Mouse (Mus musculus) ES-Bruce4 (cell line): ENCODE measurements around the gene Stat5b.

Experiments used
- CTCF ChIP-seq: IDR thresholded peaks from one replicate; pipeline ENCODE4 v1.8.1; 2011; ENCODE audit warnings: low read depth, low read length
- POLR2A ChIP-seq: IDR thresholded peaks from one replicate; pipeline ENCODE4 v1.8.1; 2011; ENCODE audit warnings: low read length; ENCODE audit not compliant: insufficient read depth

DNA sequence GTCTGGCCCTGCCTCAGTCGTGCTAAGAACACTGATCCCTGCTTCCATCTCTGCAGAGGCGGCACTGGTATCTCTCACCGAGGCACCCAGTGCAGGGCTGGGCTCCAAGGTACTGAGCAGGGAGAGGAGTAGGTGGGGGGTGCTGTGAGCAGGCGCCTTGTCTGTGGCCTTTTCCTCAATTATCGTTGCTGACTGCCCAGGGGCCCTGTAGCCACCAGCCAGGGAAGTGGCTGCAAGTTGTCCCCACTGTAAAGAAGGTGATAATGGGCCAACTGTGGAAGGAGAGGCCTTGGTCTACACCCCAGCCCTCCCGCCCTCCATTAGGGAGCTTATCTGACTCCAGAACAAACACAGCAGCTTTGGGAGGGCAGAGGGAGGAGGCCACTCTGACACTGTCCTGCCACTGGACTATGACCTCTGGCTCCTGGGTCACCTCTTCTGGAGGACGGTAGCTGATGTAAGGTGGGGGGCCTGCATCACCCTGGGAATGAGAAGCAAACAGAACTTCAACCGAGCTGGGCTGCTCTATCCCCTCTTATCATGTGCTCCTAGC lies 35.7 kb upstream of the Stat5b start:
- TF ChIP-seq CTCF (no peak), POLR2A (no peak)
